Mouse (Mus musculus) MEL (cell line): Measurements from ENCODE around the gene Pgs1. TPM values are rescaled to one million over a fixed set of nuclear protein-coding genes. Genes with fewer than 3 reads are reported as not detected.

Experiments
- DNase-seq: peaks from one replicate; pipeline ENCODE4 v3.0.0; 2011; ENCODE audit warnings: low read depth, low spot score
- H3K27ac ChIP-seq: 2 replicates; pipeline ENCODE4 v1.5.1; 2012; ENCODE audit warnings: low read depth, mild to moderate bottlenecking, control low read depth, low read length, moderate library complexity; ENCODE audit not compliant: control insufficient read depth
- H3K27me3 ChIP-seq, 2 experiments: fragments of 150-350 bp in 1 of 2; sonication (generic) in 1 of 2; 2 replicates each; pipeline ENCODE4 v1.6.1; 2012; ENCODE audit warnings: low read length in 2 of 2, mild to moderate bottlenecking in 2 of 2, improper control_type of control experiment in 1 of 2, moderate library complexity in 1 of 2; ENCODE audit not compliant: insufficient read depth in 2 of 2, control insufficient read depth in 1 of 2
- H3K36me3 ChIP-seq, 2 experiments: 2 replicates each; pipeline ENCODE4 v1.6.1; 2012 to 2014; ENCODE audit warnings: low read length in 2 of 2, improper control_type of control experiment in 1 of 2, inconsistent platforms in 1 of 2, mild to moderate bottlenecking in 1 of 2; ENCODE audit not compliant: insufficient read depth in 2 of 2, control insufficient read depth in 1 of 2
- H3K4me1 ChIP-seq, 2 experiments: fragments of 150-350 bp in 1 of 2; sonication (generic) in 1 of 2; 2 replicates each; pipeline ENCODE4 v1.6.1; 2012; ENCODE audit warnings: low read length in 2 of 2, improper control_type of control experiment in 1 of 2, mild to moderate bottlenecking in 1 of 2; ENCODE audit not compliant: insufficient read depth in 2 of 2, control insufficient read depth in 1 of 2
- H3K4me3 ChIP-seq, 2 experiments: fragments of 150-350 bp in 1 of 2; sonication (generic) in 1 of 2; 2 replicates each; pipeline ENCODE4 v1.5.1; 2012; ENCODE audit warnings: low read depth in 2 of 2, low read length in 2 of 2, mild to moderate bottlenecking in 2 of 2, moderate library complexity in 2 of 2, control low read depth in 1 of 2, improper control_type of control experiment in 1 of 2; ENCODE audit not compliant: control insufficient read depth in 1 of 2, insufficient read depth in 1 of 2
- H3K79me2 ChIP-seq: 2 replicates; pipeline ENCODE4 v1.6.1; 2012; ENCODE audit warnings: mild to moderate bottlenecking, low read length, moderate library complexity; ENCODE audit not compliant: control insufficient read depth, poor library complexity, insufficient read depth
- H3K9ac ChIP-seq: 2 replicates; pipeline ENCODE4 v1.6.1; 2012; ENCODE audit warnings: low read depth, mild to moderate bottlenecking, control low read depth, low read length, moderate library complexity; ENCODE audit not compliant: control insufficient read depth, poor library complexity, severe bottlenecking
- H3K9me3 ChIP-seq: fragments of 150-350 bp; sonication (generic); replicated peaks from 2 replicates; pipeline ENCODE4 v1.6.1; 2012; ENCODE audit warnings: mild to moderate bottlenecking, low read length, improper control_type of control experiment, moderate library complexity; ENCODE audit not compliant: insufficient read depth
- BHLHE40 ChIP-seq: IDR thresholded peaks from 2 replicates; pipeline ENCODE4 v1.6.1; 2012; ENCODE audit warnings: low read depth, mild to moderate bottlenecking, inconsistent platforms, low read length, improper control_type of control experiment, borderline replicate concordance
- CHD1 ChIP-seq: IDR thresholded peaks from 2 replicates; pipeline ENCODE4 v1.6.1; 2012; ENCODE audit warnings: low read depth, mild to moderate bottlenecking, inconsistent platforms, low read length, improper control_type of control experiment
- CHD2 ChIP-seq: IDR thresholded peaks from 2 replicates; pipeline ENCODE4 v1.6.1; 2011; ENCODE audit warnings: low read length, improper control_type of control experiment
- CTCF ChIP-seq, 3 experiments: IDR thresholded peaks in 2 of 3; conservative IDR thresholded peaks in 1 of 3; 2 replicates each; pipeline ENCODE4 v1.5.1; 2011 to 2012; ENCODE audit warnings: low read length in 3 of 3, low read depth in 2 of 3, mild to moderate bottlenecking in 2 of 3, improper control_type of control experiment in 1 of 3, inconsistent platforms in 1 of 3, mixed read lengths in 1 of 3, moderate library complexity in 1 of 3; ENCODE audit not compliant: control insufficient read depth in 1 of 3, insufficient read depth in 1 of 3, poor library complexity in 1 of 3, severe bottlenecking in 1 of 3
- E2F4 ChIP-seq: IDR thresholded peaks from 2 replicates; pipeline ENCODE4 v1.6.1; 2011; ENCODE audit warnings: low read depth, low read length, improper control_type of control experiment, borderline replicate concordance
- EP300 ChIP-seq, 2 experiments: IDR thresholded peaks; 2 replicates each; pipeline ENCODE4 v1.6.1; 2011; ENCODE audit warnings: improper control_type of control experiment in 2 of 2, low read length in 2 of 2, low read depth in 1 of 2, mild to moderate bottlenecking in 1 of 2
- ETS1 ChIP-seq: IDR thresholded peaks from 2 replicates; pipeline ENCODE4 v1.6.1; 2012; ENCODE audit warnings: low read depth, mild to moderate bottlenecking, inconsistent platforms, low read length, improper control_type of control experiment, moderate library complexity
- GABPA ChIP-seq: IDR thresholded peaks from 2 replicates; pipeline ENCODE4 v1.6.1; 2012; ENCODE audit warnings: low read depth, mild to moderate bottlenecking, inconsistent platforms, low read length, improper control_type of control experiment, moderate library complexity
- GATA1 ChIP-seq: IDR thresholded peaks from 2 replicates; pipeline ENCODE4 v1.6.1; 2011; ENCODE audit warnings: low read depth, low read length, improper control_type of control experiment
- KAT2A ChIP-seq: conservative IDR thresholded peaks from 2 replicates; pipeline ENCODE4 v1.6.1; 2012; ENCODE audit warnings: low read depth, low read length, improper control_type of control experiment, inconsistent platforms
- MEF2A ChIP-seq: IDR thresholded peaks from 2 replicates; pipeline ENCODE4 v1.6.1; 2014; ENCODE audit warnings: low read depth, mild to moderate bottlenecking, inconsistent platforms, low read length, improper control_type of control experiment; ENCODE audit not compliant: poor library complexity, insufficient replicate concordance, severe bottlenecking; ENCODE audit errors: extremely low read depth
- MXI1 ChIP-seq: IDR thresholded peaks from 2 replicates; pipeline ENCODE4 v1.6.1; 2011; ENCODE audit warnings: mild to moderate bottlenecking, low read depth, low read length, improper control_type of control experiment
- NELFE ChIP-seq: IDR thresholded peaks from 2 replicates; pipeline ENCODE4 v1.6.1; 2011; ENCODE audit warnings: low read depth, low read length, improper control_type of control experiment
- NRF1 ChIP-seq: IDR thresholded peaks from 2 replicates; pipeline ENCODE4 v1.6.1; 2014; ENCODE audit warnings: low read depth, mild to moderate bottlenecking, inconsistent platforms, low read length, improper control_type of control experiment, moderate library complexity; ENCODE audit not compliant: poor library complexity, insufficient read depth, severe bottlenecking
- POLR2A ChIP-seq, 2 experiments: IDR thresholded peaks; 2 replicates each; pipeline ENCODE4 v1.6.1; 2011 to 2012; ENCODE audit warnings: low read length in 2 of 2, mild to moderate bottlenecking in 2 of 2, control low read depth in 1 of 2, improper control_type of control experiment in 1 of 2, low read depth in 1 of 2, moderate library complexity in 1 of 2; ENCODE audit not compliant: control insufficient read depth in 1 of 2, insufficient read depth in 1 of 2, poor library complexity in 1 of 2
- POLR2AphosphoS2 ChIP-seq: IDR thresholded peaks from 2 replicates; pipeline ENCODE4 v1.6.1; 2011; ENCODE audit warnings: low read length, improper control_type of control experiment
- RAD21 ChIP-seq: IDR thresholded peaks from 2 replicates; pipeline ENCODE4 v1.6.1; 2011; ENCODE audit warnings: mild to moderate bottlenecking, low read depth, low read length, improper control_type of control experiment
- SIN3A ChIP-seq: IDR thresholded peaks from 2 replicates; pipeline ENCODE4 v1.6.1; 2012; ENCODE audit warnings: low read length, improper control_type of control experiment, inconsistent platforms
- SMC3 ChIP-seq: IDR thresholded peaks from 2 replicates; pipeline ENCODE4 v1.6.1; 2011; ENCODE audit warnings: low read depth, low read length, improper control_type of control experiment
- TBP ChIP-seq: IDR thresholded peaks from 2 replicates; pipeline ENCODE4 v1.8.0; 2011; ENCODE audit warnings: low read depth, low read length, improper control_type of control experiment
- UBTF ChIP-seq: IDR thresholded peaks from 2 replicates; pipeline ENCODE4 v1.6.1; 2012; ENCODE audit warnings: low read depth, mild to moderate bottlenecking, inconsistent platforms, low read length, improper control_type of control experiment, moderate library complexity, borderline replicate concordance; ENCODE audit not compliant: insufficient read depth
- USF2 ChIP-seq, 2 experiments: IDR thresholded peaks; 2 replicates each; pipeline ENCODE4 v1.6.1; 2011 to 2012; ENCODE audit warnings: improper control_type of control experiment in 2 of 2, low read length in 2 of 2, borderline replicate concordance in 1 of 2, inconsistent platforms in 1 of 2, low read depth in 1 of 2, mild to moderate bottlenecking in 1 of 2; ENCODE audit not compliant: insufficient read depth in 1 of 2
- ZC3H11A ChIP-seq: IDR thresholded peaks from 2 replicates; pipeline ENCODE4 v1.6.1; 2012; ENCODE audit warnings: low read depth, mild to moderate bottlenecking, inconsistent platforms, low read length, improper control_type of control experiment
- ZKSCAN1 ChIP-seq: IDR thresholded peaks from 2 replicates; pipeline ENCODE4 v1.6.1; 2012; ENCODE audit warnings: low read depth, mild to moderate bottlenecking, inconsistent platforms, low read length, improper control_type of control experiment, moderate library complexity
- ZMIZ1 ChIP-seq: IDR thresholded peaks from 2 replicates; pipeline ENCODE4 v1.6.1; 2012; ENCODE audit warnings: low read depth, mild to moderate bottlenecking, inconsistent platforms, low read length, improper control_type of control experiment, moderate library complexity
- ZNF384 ChIP-seq: IDR thresholded peaks from 2 replicates; pipeline ENCODE4 v1.6.1; 2012; ENCODE audit warnings: low read depth, mild to moderate bottlenecking, inconsistent platforms, low read length, improper control_type of control experiment
- polyA plus RNA-seq, 2 experiments: library from polyadenylated mRNA; stranded (reverse) in 1 of 2; unstranded in 1 of 2; fragments of >175 nt in 1 of 2; fragments of >200 nt in 1 of 2; gene quantifications; 2 replicates each; pipeline versions ENCODE4 v1.2.1 to v1.2.4; 2012; ENCODE audit warnings: low replicate concordance in 2 of 2, low read depth in 1 of 2; ENCODE audit not compliant: insufficient read length in 2 of 2, insufficient read depth in 1 of 2, missing spikeins in 1 of 2
- total RNA-seq: library from RNA; depleted of rRNA; stranded (reverse); fragments of 300-350 nt; gene quantifications from 2 replicates; pipeline ENCODE4 v1.2.3, GENCODE M21; 2012

Gene Pgs1
- total and polyA plus RNA-seq, 3 experiments = 48.6 to 61.6 TPM; not detected in 1

DNA sequence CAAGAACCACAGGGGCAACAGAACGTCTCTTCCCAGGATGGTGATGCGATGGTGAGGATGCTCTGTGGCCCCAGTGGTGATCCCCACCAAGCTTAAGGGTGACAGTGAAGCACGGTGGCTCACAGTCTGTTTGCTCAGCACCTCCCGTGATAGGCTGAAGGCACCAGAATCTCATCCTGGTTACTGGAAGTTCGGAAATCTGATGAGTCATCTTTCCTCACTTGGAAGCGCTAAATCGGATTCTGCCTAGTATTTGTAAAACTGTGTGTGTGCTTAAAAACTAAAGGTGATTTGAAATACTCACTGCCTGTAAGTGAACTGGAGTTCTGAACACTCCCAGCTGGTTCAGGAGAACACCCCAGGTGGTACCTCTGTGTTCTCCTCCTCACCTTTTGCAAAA is 2.3 kb upstream of the Pgs1 start:
- Histone ChIP-seq H3K27ac (no peak overlapping the region), H3K4me1 (peaks cover 5 to 15% of the 10 kb centered on the region in 2 experiments), H3K36me3 (peaks cover 0 to 10% of the 10 kb centered on the region in 2 experiments; a peak in 2 of 4 replicates), H3K9ac (no peak overlapping the region), H3K9me3 (no peaks in the 10 kb centered on the region)
- no peak for DNase-seq
- TF ChIP-seq GABPA = no peak
- TF ChIP-seq ZNF384 = no peak
- TF ChIP-seq BHLHE40 = no peak
- TF ChIP-seq ZMIZ1 = no peak
- no peak for TF ChIP-seq TBP
- TF ChIP-seq MEF2A = no peak
- TF ChIP-seq ETS1 = no peak
- TF ChIP-seq SMC3 = no peak
- no peak for TF ChIP-seq KAT2A
- TF ChIP-seq CHD2 = no peak
- TF ChIP-seq POLR2AphosphoS2 = no peak
- TF ChIP-seq ZKSCAN1 = no peak
- TF ChIP-seq, all 39 proteins: peak for 0
- peaks cover 21% of the 10 kb centered on the region for H3K79me2 ChIP-seq
- H3K27me3 ChIP-seq = peaks cover 27 to 29% of the 10 kb centered on the region in 2 experiments
- H3K4me3 ChIP-seq = no peak overlapping the region

DNA sequence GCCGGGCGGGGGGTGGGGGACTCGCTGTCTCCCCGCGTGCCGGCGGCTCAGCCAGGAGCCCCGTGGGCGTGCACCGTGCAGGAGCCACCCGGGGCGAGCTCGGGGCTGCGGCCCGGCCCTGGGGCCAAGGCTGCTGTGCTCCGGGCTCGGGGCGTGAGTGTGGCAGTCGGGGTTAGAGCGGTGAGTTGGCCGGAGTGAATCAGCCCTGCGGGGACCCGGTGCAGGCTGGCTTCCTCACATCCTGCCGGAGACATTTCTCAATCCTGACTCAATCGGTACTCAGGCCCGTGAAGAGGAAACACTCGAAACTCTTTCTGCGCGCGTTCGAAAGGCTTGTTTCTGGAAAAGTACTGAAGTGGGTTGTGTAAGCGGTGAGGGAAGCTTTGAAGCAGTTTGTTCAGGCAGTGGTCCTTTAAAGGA is 950 bp downstream of the Pgs1 start:
- Histone ChIP-seq H3K9ac (peak overlapping the region; percentile 89), H3K27me3 (peaks cover 7 to 14% of the 10 kb centered on the region in 2 experiments), H3K9me3 (no peaks in the 10 kb centered on the region), H3K36me3 (peaks cover 0 to 34% of the 10 kb centered on the region in 2 experiments; a peak in 2 of 4 replicates), H3K27ac (peak overlapping the region; percentile 62), H3K4me3 (peak overlapping the region; percentile 91 to 98), H3K79me2 (peaks cover 54% of the 10 kb centered on the region), H3K4me1 (peaks cover 13 to 43% of the 10 kb centered on the region in 2 experiments)
- peak; percentile 67 for DNase-seq
- TF ChIP-seq GATA1 = no peak
- TF ChIP-seq POLR2A (IDR thresholded peaks at IDR 0.05; ENCODE audit: control insufficient read depth in 1 of 2, insufficient read depth in 1 of 2, low read depth in 1 of 2, low read length in 2 of 2, poor library complexity in 1 of 2) = no peak; a peak in 1 of 4 replicates
- no peak for TF ChIP-seq E2F4
- TF ChIP-seq ETS1 = no peak
- TF ChIP-seq SMC3 = no peak
- TF ChIP-seq SIN3A = 0 out of 2 replicates have a peak, but pooled peaks have one; percentile 25
- TF ChIP-seq CHD1 = no peak
- peak; percentile 90 for TF ChIP-seq MXI1
- no peak for TF ChIP-seq NRF1
- no peak for TF ChIP-seq USF2 (IDR thresholded peaks at IDR 0.05; ENCODE audit: borderline replicate concordance in 1 of 2, insufficient read depth in 1 of 2, low read depth in 1 of 2, low read length in 2 of 2)
- no peak for TF ChIP-seq CTCF (IDR thresholded peaks at IDR 0.05 in 2 of 3, conservative IDR thresholded peaks at IDR 0.05 in 1 of 3; ENCODE audit: control insufficient read depth in 1 of 3, insufficient read depth in 1 of 3, low read depth in 2 of 3, low read length in 3 of 3, poor library complexity in 1 of 3, severe bottlenecking in 1 of 3)
- 0 out of 2 replicates have a peak, but pooled peaks have one; percentile 76 for TF ChIP-seq UBTF
- no peak for TF ChIP-seq ZC3H11A
- TF ChIP-seq EP300 (IDR thresholded peaks at IDR 0.05; ENCODE audit: low read depth in 1 of 2, low read length in 2 of 2) = no peak
- TF ChIP-seq RAD21 = no peak
- no peak for TF ChIP-seq TBP
- TF ChIP-seq ZKSCAN1 = no peak
- no peak for TF ChIP-seq MEF2A
- no peak for TF ChIP-seq NELFE
